Mouse (Mus musculus) gastrocnemius, postnatal 4 days (tissue): ENCODE results near the gene Ccnb1. TPM values are rescaled to one million over a fixed set of nuclear protein-coding genes. Genes with fewer than 3 reads are reported as not detected.
"Not testable (repeated sequence)": the region's sequence is repeated elsewhere in the genome, so short reads cannot be mapped to it uniquely, and the experiment has no call there.

ENCODE experiments used
- DNase-seq, 2 experiments: peaks; one replicate each; pipeline ENCODE4 v3.0.0; 2021 to 2022; ENCODE audit warnings: low spot score in 2 of 2, mixed read lengths in 2 of 2
- total RNA-seq, 2 experiments: library from RNA; stranded (reverse); gene quantifications; 2 replicates each; pipeline ENCODE4 v1.2.3; 2021

Ccnb1 gene
- total RNA-seq, 2 experiments from 2014 or later: 25.4 to 29.3 TPM

GRCm38 (mm10) chr13:100775252-100776055 is 10.9 kb downstream of the Ccnb1 start, which contains the start of gene Cenph:
Gene Cenph, minus strand, starts transcription at chr13:100775899.
- DNase-seq: peak; percentile 65 to 82

GRCm38 (mm10) chr13:100774704-100775103 is 11.7 kb downstream of the Ccnb1 start:
- DNase-seq: no peak

DNA sequence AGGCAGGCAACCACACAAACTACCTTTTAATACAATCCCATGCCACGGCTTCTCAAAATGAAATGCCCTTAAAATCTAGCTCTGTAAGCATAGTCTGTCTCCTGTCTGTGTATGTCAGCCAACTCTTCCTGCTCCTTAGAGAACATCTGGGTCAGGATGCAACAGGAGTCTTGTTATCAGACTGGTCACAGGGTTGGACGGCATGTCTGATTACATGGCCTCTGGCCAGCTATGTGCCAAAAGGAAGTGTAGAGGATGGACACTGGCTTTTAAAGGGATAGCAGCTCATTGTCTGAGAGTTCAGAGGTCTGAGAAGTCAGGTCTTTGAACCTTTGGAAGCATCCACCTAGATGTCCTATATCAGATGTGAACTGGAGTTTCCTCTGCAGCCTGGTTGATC is 31.0 kb downstream of the Ccnb1 start:
- DNase-seq: no peak

- DNase-seq: no peak
Measured at GRCm38 (mm10) chr13:100754186-100754585, 32.2 kb downstream of the Ccnb1 start.

DNA sequence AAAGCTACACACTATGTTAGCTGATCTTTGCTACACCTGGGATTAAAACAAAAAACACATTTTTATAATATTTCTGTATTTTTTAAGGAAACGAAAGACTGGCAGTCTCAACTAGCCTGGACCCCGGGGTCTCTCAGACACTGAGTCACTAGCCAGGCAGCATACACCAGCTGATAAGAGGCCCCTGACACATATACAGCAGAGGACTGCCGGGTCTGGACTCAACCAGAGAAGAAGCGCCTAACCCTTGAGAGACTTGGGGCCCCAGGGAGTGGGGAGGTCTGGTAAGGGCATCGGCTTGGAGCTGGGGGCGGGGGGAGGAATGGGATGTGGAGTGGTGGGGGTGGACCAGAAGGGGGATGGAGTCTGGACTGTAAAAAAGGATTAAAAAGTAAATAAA is 33.4 kb downstream of the Ccnb1 start:
- DNase-seq: no peak

GRCm38 (mm10) chr13:100752529-100752928 is 33.8 kb downstream of the Ccnb1 start:
- no peak for DNase-seq

- DNase-seq: no peak
Measured at GRCm38 (mm10) chr13:100751402-100751801, 35.0 kb downstream of the Ccnb1 start.

DNA sequence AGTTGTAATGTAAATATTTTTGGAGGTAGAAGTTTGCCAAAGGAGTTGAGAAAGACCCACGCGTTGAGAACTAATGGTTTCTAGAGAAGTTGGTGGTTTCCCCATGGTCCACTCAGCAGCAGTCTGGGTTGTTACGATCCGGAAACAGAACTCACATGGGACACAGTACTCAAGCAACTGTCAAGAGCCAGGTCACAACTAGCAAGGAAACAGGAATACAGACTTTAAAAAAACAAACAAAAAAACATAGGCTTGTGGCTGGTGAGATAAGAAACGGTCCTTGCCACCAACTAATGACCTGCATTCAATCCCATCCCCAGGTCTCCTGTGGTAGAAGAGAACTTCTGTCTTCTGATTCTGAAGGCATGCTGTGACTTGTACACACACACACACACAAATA is 35.6 kb downstream of the Ccnb1 start:
- no peak for DNase-seq

DNA sequence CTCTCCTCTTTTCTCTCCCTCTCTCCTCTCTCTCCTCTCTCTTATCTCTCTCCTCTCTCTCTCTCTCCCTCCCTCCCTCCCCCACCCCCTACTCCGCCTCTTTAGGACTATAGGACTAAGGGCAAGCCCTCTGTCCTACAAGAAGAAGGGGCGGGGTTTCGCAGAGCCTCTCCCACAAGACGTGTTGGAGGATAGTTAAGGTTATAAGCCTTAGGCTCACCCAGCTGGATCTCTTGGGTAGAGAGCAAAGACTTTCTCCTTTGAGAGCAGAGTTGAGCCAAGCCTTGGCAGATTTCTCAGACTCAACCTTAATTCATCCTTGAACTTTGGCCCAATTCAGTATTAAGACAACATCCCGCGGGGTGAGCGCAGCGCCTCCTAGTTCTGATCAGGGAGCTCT is 37.7 kb downstream of the Ccnb1 start:
- DNase-seq: no peak

- no peak for DNase-seq
Measured at GRCm38 (mm10) chr13:100746090-100746489, 40.3 kb downstream of the Ccnb1 start.

GRCm38 (mm10) chr13:100744036-100744744 is 42.2 kb downstream of the Ccnb1 start, which contains the start of gene Mrps36:
Gene Mrps36, minus strand, starts transcription at chr13:100744659.
- peak; percentile 78 to 91 for DNase-seq

DNA sequence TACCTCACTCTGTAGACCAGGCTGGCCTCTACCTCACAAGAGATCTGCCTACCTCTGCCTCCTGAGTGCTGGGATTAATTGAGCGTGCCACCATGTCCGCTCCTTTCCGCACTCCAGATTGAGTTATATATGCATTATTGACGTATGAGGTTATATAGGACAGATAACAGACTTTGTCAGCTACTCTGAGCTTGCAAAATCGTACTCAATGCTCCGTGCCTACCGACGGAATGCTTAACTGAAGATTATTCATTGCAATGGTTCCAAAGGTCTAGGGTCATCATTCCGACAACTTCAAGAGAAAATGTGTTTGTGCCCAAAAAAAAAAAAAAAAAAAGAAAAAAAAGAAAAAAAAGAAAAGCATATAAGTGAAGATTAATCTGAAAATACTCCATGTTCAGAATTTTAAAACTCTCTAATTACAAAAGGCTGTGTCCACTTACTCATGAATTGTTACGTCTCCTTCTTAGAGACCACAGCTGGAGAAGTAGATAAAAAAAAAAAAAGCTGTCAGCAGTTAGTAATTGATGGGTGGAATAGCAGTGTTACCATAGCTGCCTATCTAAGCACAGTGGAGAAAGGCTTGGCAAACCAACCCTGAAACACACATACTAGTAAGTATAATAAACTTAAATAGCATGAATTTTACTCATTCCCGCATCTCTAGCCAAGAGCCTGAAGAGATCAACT is 42.9 kb downstream of the Ccnb1 start:
- no peak for DNase-seq

GRCm38 (mm10) chr13:100742831-100743230 is 43.5 kb downstream of the Ccnb1 start:
- no peak for DNase-seq

- no peak for DNase-seq
Measured at GRCm38 (mm10) chr13:100732756-100733155, 53.6 kb downstream of the Ccnb1 start.

GRCm38 (mm10) chr13:100731462-100732046 is 54.8 kb downstream of the Ccnb1 start:
- not testable (repeated sequence) for DNase-seq

DNA sequence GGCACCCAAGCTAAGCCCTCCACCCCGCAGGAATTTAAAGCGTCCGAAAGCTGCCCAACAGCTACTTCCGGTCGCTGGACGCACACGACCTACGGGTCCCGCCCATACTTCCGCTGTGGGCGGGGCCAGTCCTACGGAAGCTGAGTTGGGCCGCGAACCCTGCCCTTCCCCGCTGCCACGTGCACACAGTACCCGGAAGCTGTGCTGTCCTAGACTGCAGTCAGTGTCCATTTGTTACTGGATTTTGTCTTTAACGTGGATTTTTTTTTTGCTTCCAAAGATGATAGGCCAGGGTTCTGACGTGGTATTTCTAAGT is 55.6 kb downstream of the Ccnb1 start, which contains the start of gene Cdk7:
Gene Cdk7 (minus strand): TSS at position 79 of the 316 bp plus-strand sequence.
- peak; percentile 88 to 93 for DNase-seq

- DNase-seq: peak in 1 of 2 experiments; percentile 21
Measured at GRCm38 (mm10) chr13:100730153-100730860, 56.1 kb downstream of the Ccnb1 start.
